Mouse (Mus musculus) brain, embryonic 14.5 days (tissue): Measurements from ENCODE around the gene Rnasel. TPM values are rescaled to one million over a fixed set of nuclear protein-coding genes. Genes with fewer than 3 reads are reported as not detected.

Experiments used
- DNase-seq: peaks from one replicate; pipeline ENCODE4 v3.0.0-alpha.2; 2011; ENCODE audit warnings: low read depth
- CTCF ChIP-seq: fragments of 200-500 bp; IDR thresholded peaks from 2 replicates; pipeline ENCODE4 v1.5.1; 2012; ENCODE audit warnings: inconsistent platforms, mild to moderate bottlenecking, moderate library complexity, borderline replicate concordance; ENCODE audit not compliant: insufficient read depth, insufficient read length; ENCODE audit errors: extremely low read depth
- POLR2A ChIP-seq: fragments of 200-500 bp; IDR thresholded peaks from 2 replicates; pipeline ENCODE4 v1.6.1; 2012; ENCODE audit warnings: mild to moderate bottlenecking, inconsistent platforms, borderline replicate concordance; ENCODE audit not compliant: poor library complexity, insufficient read depth, insufficient read length, severe bottlenecking; ENCODE audit errors: extremely low read depth
- polyA plus RNA-seq: library from polyadenylated mRNA; depleted of rRNA; stranded (reverse); fragments of >200 nt; gene quantifications from 2 replicates; pipeline ENCODE4 v1.2.3, GENCODE M21; 2012

Gene Rnasel
- polyA plus RNA-seq, 1 experiment: 78.4 TPM

- TF ChIP-seq CTCF: no peak
- TF ChIP-seq POLR2A: no peak
- no peak for DNase-seq
Observed at GRCm38 (mm10) chr1:153712633-153713032, 36.6 kb upstream of the Rnasel start.

DNA sequence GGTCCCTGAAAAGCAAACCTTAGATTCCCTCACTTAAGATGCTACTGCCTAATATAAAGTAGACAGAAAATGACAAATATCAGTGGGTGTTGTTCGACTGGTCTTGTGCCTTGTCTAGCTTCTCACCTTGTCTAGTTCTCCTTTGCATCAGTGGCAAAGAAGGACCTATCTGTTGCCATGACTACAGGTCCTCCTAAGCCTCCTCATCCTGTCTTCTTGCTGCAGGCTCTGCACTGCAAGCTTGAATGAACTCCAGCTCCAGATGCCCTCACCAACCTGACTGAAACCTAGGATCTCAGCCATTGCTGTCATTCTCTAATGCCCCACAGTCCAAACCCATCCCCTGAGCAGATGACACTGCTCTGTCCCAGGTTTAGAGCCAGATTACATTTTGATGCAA lies 31.2 kb upstream of the Rnasel start:
- DNase-seq: no peak
- TF ChIP-seq POLR2A (no peak), CTCF (no peak)

DNA sequence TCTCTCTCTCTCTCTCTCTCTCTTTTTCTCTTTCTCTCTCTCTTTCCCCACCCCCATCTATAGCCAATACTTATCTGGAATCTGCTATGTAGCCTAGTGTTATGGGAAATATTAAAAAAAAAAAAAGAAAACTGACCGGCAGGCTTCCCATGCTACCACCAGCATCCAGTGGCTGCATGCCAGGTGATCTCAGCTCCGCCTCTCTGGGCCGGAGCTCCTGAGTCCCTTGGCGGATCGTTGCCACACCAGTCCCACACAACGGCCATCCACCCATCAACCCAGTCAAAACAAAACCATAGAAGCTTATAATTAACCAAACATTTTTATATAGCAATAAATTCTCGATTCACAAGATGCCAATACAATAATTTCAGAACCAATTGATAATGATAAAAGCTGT lies 28.3 kb upstream of the Rnasel start:
- TF ChIP-seq POLR2A (no peak), CTCF (no peak)
- no peak for DNase-seq

- no peak for DNase-seq
- no peak for TF ChIP-seq CTCF
- no peak for TF ChIP-seq POLR2A
Observed at GRCm38 (mm10) chr1:153721565-153722310, 27.5 kb upstream of the Rnasel start.

GRCm38 (mm10) chr1:153723426-153723825 lies 25.8 kb upstream of the Rnasel start:
- DNase-seq: no peak
- no peak for TF ChIP-seq POLR2A
- TF ChIP-seq CTCF: no peak

GRCm38 (mm10) chr1:153726636-153727035 lies 22.6 kb upstream of the Rnasel start:
- DNase-seq: peak; percentile 75
- TF ChIP-seq POLR2A (no peak), CTCF (no peak)

- no peak for TF ChIP-seq POLR2A
- TF ChIP-seq CTCF: no peak
- DNase-seq: no peak
Observed at GRCm38 (mm10) chr1:153729806-153730205, 19.4 kb upstream of the Rnasel start.

GRCm38 (mm10) chr1:153730671-153731070 lies 18.6 kb upstream of the Rnasel start:
- DNase-seq: peak; percentile 39
- no peak for TF ChIP-seq CTCF
- TF ChIP-seq POLR2A: no peak

DNA sequence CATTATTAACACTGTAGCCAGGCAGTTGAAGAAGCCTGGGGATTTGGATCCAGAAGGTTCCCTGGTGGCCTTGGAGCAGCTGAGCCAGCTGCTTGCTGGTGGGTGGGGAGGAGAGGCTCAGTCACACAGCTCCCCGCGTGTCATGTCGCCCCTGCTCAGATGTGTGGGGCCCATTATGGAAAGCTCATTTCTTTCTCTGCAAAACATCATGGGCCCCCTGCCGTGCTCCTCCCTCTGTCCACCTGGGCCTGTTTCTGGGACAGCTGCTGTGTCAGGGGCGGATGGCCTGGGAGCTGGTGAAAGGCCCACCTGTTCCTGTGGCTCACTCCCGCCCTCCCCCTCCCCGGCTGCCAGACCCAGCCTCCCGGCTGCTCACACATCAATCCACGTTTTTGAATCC lies 16.0 kb upstream of the Rnasel start:
- TF ChIP-seq CTCF: no peak
- no peak for TF ChIP-seq POLR2A
- peak; percentile 63 for DNase-seq

GRCm38 (mm10) chr1:153734866-153735265 lies 14.4 kb upstream of the Rnasel start:
- TF ChIP-seq POLR2A: no peak
- no peak for TF ChIP-seq CTCF
- DNase-seq: no peak

DNA sequence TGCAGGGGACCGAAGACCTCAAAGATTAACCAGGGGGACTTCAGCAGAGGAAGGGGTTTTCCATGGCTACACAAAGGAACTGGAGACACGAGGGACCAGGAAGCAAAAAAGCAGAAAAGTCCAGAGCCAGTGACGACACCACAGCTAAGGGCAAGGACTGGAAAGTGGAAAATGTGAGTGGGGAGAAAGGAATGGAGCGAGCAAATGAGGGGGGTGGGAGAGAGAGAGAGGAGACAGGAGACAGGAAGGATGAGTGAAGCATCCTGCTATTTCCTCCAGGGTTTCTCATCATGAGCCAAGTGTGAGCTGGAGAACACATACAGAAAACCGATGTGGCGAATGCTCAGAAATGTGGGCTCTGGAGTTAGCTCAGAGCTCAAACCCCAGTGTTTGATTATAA lies 13.1 kb upstream of the Rnasel start:
- TF ChIP-seq CTCF (no peak), POLR2A (no peak)
- DNase-seq: no peak
